Mouse (Mus musculus): Measurements from ENCODE around the gene Ccdc162. TPM values are rescaled to one million over a fixed set of nuclear protein-coding genes. Genes with fewer than 3 reads are reported as not detected.

The Ccdc162 gene
- total RNA-seq, 1 experiment, result 0.40 TPM

DNA sequence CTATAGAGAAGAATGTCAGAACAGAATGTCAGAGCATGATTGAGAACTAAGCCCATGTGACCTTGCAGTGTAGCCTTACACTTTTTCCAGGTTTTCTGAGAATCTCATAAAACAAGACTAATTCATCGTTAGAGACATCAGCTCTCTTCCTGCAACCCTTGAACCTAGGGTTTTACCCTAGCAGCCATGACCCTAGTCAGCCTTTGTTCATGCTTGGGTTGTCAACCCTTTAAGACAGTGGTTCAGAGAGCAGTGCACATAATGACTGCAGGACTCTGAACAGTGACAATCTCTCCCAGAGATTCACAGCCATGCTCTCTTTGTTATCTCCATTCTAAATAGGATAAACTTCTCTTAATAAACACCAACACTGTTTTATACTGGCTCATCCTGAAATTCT lies 137.9 kb downstream of the Ccdc162 start:
- H3K4me3 ChIP-seq (ENCODE audit: insufficient read depth in 1 of 2, low read depth in 1 of 2, low read length in 2 of 2, poor library complexity in 1 of 2, severe bottlenecking in 1 of 2), result no peak overlapping the region
- in situ Hi-C loops (cut with MboI; ENCODE audit: low sequenced_read_pairs in 2 of 2, unreplicated experiment in 2 of 2), result no loop called here

GRCm38 (mm10) chr10:41576328-41576833 lies 140.1 kb downstream of the Ccdc162 start:
- TF ChIP-seq CHD2 (IDR thresholded peaks at IDR 0.05; ENCODE audit: low read depth, low read length) (no peak), ZC3H11A (IDR thresholded peaks at IDR 0.05; ENCODE audit: borderline replicate concordance, low read depth, low read length) (no peak), ZNF384 (IDR thresholded peaks at IDR 0.05; ENCODE audit: low read depth, low read length) (no peak), MAFK (IDR thresholded peaks at IDR 0.05; ENCODE audit: insufficient read depth, low read depth, low read length) (no peak), HCFC1 (IDR thresholded peaks at IDR 0.05; ENCODE audit: borderline replicate concordance, insufficient read depth, low read length) (no peak)

More for the DNA sequence above, 137.9 kb downstream of the Ccdc162 start:
- Histone ChIP-seq H3K9me3 (ENCODE audit: control insufficient read depth, insufficient read depth, low read depth, low read length) (no peaks in the 10 kb centered on the region), H3K4me1 (ENCODE audit: control insufficient read depth in 2 of 2, insufficient read depth in 2 of 2, low read length in 2 of 2, poor library complexity in 1 of 2) (peaks cover under 1 to 4% of the 10 kb centered on the region in 2 experiments; a peak in 2 of 4 replicates), H3K36me3 (ENCODE audit: control insufficient read depth, insufficient read depth, low read length, poor library complexity, severe bottlenecking) (no peaks in the 10 kb centered on the region), H3K27ac (ENCODE audit: insufficient read depth, low read depth, low read length, poor library complexity, severe bottlenecking) (no peak overlapping the region), H3K9ac (ENCODE audit: insufficient read depth, low read depth, low read length, poor library complexity, severe bottlenecking) (no peak overlapping the region)
- TF ChIP-seq CHD2 (IDR thresholded peaks at IDR 0.05; ENCODE audit: low read depth, low read length) (no peak), HCFC1 (IDR thresholded peaks at IDR 0.05; ENCODE audit: borderline replicate concordance, insufficient read depth, low read length) (no peak), MAFK (IDR thresholded peaks at IDR 0.05; ENCODE audit: insufficient read depth, low read depth, low read length) (no peak), ZNF384 (IDR thresholded peaks at IDR 0.05; ENCODE audit: low read depth, low read length) (no peak), ZC3H11A (IDR thresholded peaks at IDR 0.05; ENCODE audit: borderline replicate concordance, low read depth, low read length) (no peak)
- DNase-seq (ENCODE audit: low read depth, low spot score), result no peak

GRCm38 (mm10) chr10:41575451-41576327 lies 140.7 kb downstream of the Ccdc162 start:
- Histone ChIP-seq H3K9me3 (ENCODE audit: control insufficient read depth, insufficient read depth, low read depth, low read length) (no peaks in the 10 kb centered on the region), H3K4me3 (ENCODE audit: insufficient read depth in 1 of 2, low read depth in 1 of 2, low read length in 2 of 2, poor library complexity in 1 of 2, severe bottlenecking in 1 of 2) (no peak overlapping the region), H3K27ac (ENCODE audit: insufficient read depth, low read depth, low read length, poor library complexity, severe bottlenecking) (no peak overlapping the region), H3K9ac (ENCODE audit: insufficient read depth, low read depth, low read length, poor library complexity, severe bottlenecking) (no peak overlapping the region), H3K4me1 (ENCODE audit: control insufficient read depth in 2 of 2, insufficient read depth in 2 of 2, low read length in 2 of 2, poor library complexity in 1 of 2) (peaks cover 0 to 2% of the 10 kb centered on the region in 2 experiments; a peak in 1 of 4 replicates), H3K36me3 (ENCODE audit: control insufficient read depth, insufficient read depth, low read length, poor library complexity, severe bottlenecking) (no peaks in the 10 kb centered on the region)
- in situ Hi-C loops (cut with MboI; ENCODE audit: low sequenced_read_pairs in 2 of 2, unreplicated experiment in 2 of 2), result no loop called here
- DNase-seq (ENCODE audit: low read depth, low spot score), result no peak
- TF ChIP-seq ZC3H11A (IDR thresholded peaks at IDR 0.05; ENCODE audit: borderline replicate concordance, low read depth, low read length) (no peak), CHD2 (IDR thresholded peaks at IDR 0.05; ENCODE audit: low read depth, low read length) (no peak), ZNF384 (IDR thresholded peaks at IDR 0.05; ENCODE audit: low read depth, low read length) (no peak), MAFK (IDR thresholded peaks at IDR 0.05; ENCODE audit: insufficient read depth, low read depth, low read length) (no peak), HCFC1 (IDR thresholded peaks at IDR 0.05; ENCODE audit: borderline replicate concordance, insufficient read depth, low read length) (no peak)

More at GRCm38 (mm10) chr10:41576328-41576833, 140.1 kb downstream of the Ccdc162 start:
- Histone ChIP-seq H3K9ac (ENCODE audit: insufficient read depth, low read depth, low read length, poor library complexity, severe bottlenecking) (no peak overlapping the region), H3K36me3 (ENCODE audit: control insufficient read depth, insufficient read depth, low read length, poor library complexity, severe bottlenecking) (no peaks in the 10 kb centered on the region), H3K9me3 (ENCODE audit: control insufficient read depth, insufficient read depth, low read depth, low read length) (no peaks in the 10 kb centered on the region), H3K27ac (ENCODE audit: insufficient read depth, low read depth, low read length, poor library complexity, severe bottlenecking) (no peak overlapping the region), H3K4me3 (ENCODE audit: insufficient read depth in 1 of 2, low read depth in 1 of 2, low read length in 2 of 2, poor library complexity in 1 of 2, severe bottlenecking in 1 of 2) (no peak overlapping the region), H3K4me1 (ENCODE audit: control insufficient read depth in 2 of 2, insufficient read depth in 2 of 2, low read length in 2 of 2, poor library complexity in 1 of 2) (peaks cover 0 to 2% of the 10 kb centered on the region in 2 experiments; a peak in 1 of 4 replicates)
- in situ Hi-C loops (cut with MboI; ENCODE audit: low sequenced_read_pairs in 2 of 2, unreplicated experiment in 2 of 2), result no loop called here
- no peak for DNase-seq (ENCODE audit: low read depth, low spot score)

DNA sequence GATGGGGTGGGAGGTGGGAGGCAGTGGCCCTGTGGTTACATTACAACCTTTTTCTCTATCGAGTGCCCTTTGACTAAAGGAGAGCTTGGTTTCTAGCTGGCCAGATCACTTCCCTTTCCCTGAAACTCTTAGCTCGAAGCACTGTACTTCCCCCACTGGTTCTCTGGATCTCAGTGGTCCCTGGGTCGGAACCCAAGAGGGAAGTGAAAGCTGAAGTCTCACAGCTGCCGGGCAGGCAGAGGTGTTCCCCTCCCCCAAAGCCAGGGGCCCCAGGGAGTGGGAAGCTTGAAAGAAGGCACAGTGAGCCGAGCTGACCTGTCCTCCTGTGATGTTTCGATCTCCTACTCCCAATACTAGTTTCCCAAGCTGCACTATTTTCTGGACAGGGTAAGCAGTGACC lies 143.2 kb downstream of the Ccdc162 start:
- TF ChIP-seq ZNF384 (IDR thresholded peaks at IDR 0.05; ENCODE audit: low read depth, low read length), result no peak
- TF ChIP-seq MAFK (IDR thresholded peaks at IDR 0.05; ENCODE audit: insufficient read depth, low read depth, low read length), result no peak
- no peak for TF ChIP-seq HCFC1 (IDR thresholded peaks at IDR 0.05; ENCODE audit: borderline replicate concordance, insufficient read depth, low read length)
- TF ChIP-seq CHD2 (IDR thresholded peaks at IDR 0.05; ENCODE audit: low read depth, low read length), result no peak
- no peak for TF ChIP-seq ZC3H11A (IDR thresholded peaks at IDR 0.05; ENCODE audit: borderline replicate concordance, low read depth, low read length)
- H3K27ac ChIP-seq (ENCODE audit: insufficient read depth, low read depth, low read length, poor library complexity, severe bottlenecking), result no peak overlapping the region
- H3K36me3 ChIP-seq (ENCODE audit: control insufficient read depth, insufficient read depth, low read length, poor library complexity, severe bottlenecking), result no peaks in the 10 kb centered on the region

More for the DNA sequence above, 143.2 kb downstream of the Ccdc162 start:
- Histone ChIP-seq H3K4me3 (ENCODE audit: insufficient read depth in 1 of 2, low read depth in 1 of 2, low read length in 2 of 2, poor library complexity in 1 of 2, severe bottlenecking in 1 of 2) (no peak overlapping the region), H3K9ac (ENCODE audit: insufficient read depth, low read depth, low read length, poor library complexity, severe bottlenecking) (0 out of 2 replicates have a peak overlapping the region, but pooled peaks have one; percentile 6), H3K4me1 (ENCODE audit: control insufficient read depth in 2 of 2, insufficient read depth in 2 of 2, low read length in 2 of 2, poor library complexity in 1 of 2) (no peaks in the 10 kb centered on the region; a peak in 1 of 4 replicates), H3K9me3 (ENCODE audit: control insufficient read depth, insufficient read depth, low read depth, low read length) (no peaks in the 10 kb centered on the region)
- in situ Hi-C loops (cut with MboI; ENCODE audit: low sequenced_read_pairs in 2 of 2, unreplicated experiment in 2 of 2), result no loop called here
- no peak for DNase-seq (ENCODE audit: low read depth, low spot score)

All from ES-E14 (cell line).